Mouse (Mus musculus) thymus, adult 2 months (tissue): Measurements from ENCODE around the gene Cpe. TPM values are rescaled to one million over a fixed set of nuclear protein-coding genes. Genes with fewer than 3 reads are reported as not detected.

Source experiments
- DNase-seq: peaks from one replicate; pipeline ENCODE4 v3.0.0; 2021
- H3K27ac ChIP-seq: fragments of 200-500 bp; 2 replicates; pipeline ENCODE4 v1.5.1; 2012; ENCODE audit warnings: low read length, control low read depth; ENCODE audit not compliant: control insufficient read depth, insufficient read depth
- H3K27me3 ChIP-seq: fragments of 200-500 bp; 2 replicates; pipeline ENCODE4 v1.6.1; 2012; ENCODE audit warnings: mild to moderate bottlenecking, low read length, moderate library complexity, mixed read lengths; ENCODE audit not compliant: control insufficient read depth, insufficient read depth
- H3K36me3 ChIP-seq: fragments of 200-500 bp; 2 replicates; pipeline ENCODE4 v1.6.1; 2012; ENCODE audit warnings: mild to moderate bottlenecking, low read length, moderate library complexity; ENCODE audit not compliant: control insufficient read depth, insufficient read depth
- H3K4me1 ChIP-seq: fragments of 200-500 bp; replicated peaks from 2 replicates; pipeline ENCODE4 v1.6.1; 2012; ENCODE audit warnings: low read length; ENCODE audit not compliant: control insufficient read depth, insufficient read depth
- H3K4me3 ChIP-seq: fragments of 200-500 bp; 2 replicates; pipeline ENCODE4 v1.5.1; 2012; ENCODE audit warnings: mild to moderate bottlenecking, low read length, control low read depth, moderate library complexity; ENCODE audit not compliant: control insufficient read depth, insufficient read depth
- CTCF ChIP-seq: fragments of 200-500 bp; IDR thresholded peaks from 2 replicates; pipeline ENCODE4 v1.5.1; 2012; ENCODE audit warnings: mild to moderate bottlenecking, control low read depth, low read length, moderate library complexity, borderline replicate concordance; ENCODE audit not compliant: control insufficient read depth, poor library complexity, insufficient read depth; ENCODE audit errors: extremely low read depth
- POLR2A ChIP-seq: fragments of 200-500 bp; IDR thresholded peaks from 2 replicates; pipeline ENCODE4 v1.6.1; 2012; ENCODE audit warnings: mild to moderate bottlenecking, low read length, control low read depth, moderate library complexity; ENCODE audit not compliant: control insufficient read depth, poor library complexity, insufficient read depth; ENCODE audit errors: extremely low read depth
- WGBS: fragments of 180-500 bp; shearing (Covaris S2); methylation state at CpG from one replicate; pipeline ENCODE4 v1.1.7; 2018; 5-methylcytosine and 5-hydroxymethylcytosine counted together
- polyA plus RNA-seq: library from polyadenylated mRNA; depleted of rRNA; stranded (reverse); fragments of >200 nt; gene quantifications from 2 replicates; pipeline ENCODE4 v1.2.3, GENCODE M21; 2012

Cpe gene
- polyA plus RNA-seq, 1 experiment, result 9.8 TPM

- no peaks in the 10 kb centered on the region for H3K27me3 ChIP-seq
- WGBS, result 26% methylated on average over 3 of the region's 3 CpGs
- H3K4me1 ChIP-seq, result no peaks in the 10 kb centered on the region
- no peak overlapping the region for H3K27ac ChIP-seq
- H3K4me3 ChIP-seq, result no peak overlapping the region
- no peak for TF ChIP-seq POLR2A
- TF ChIP-seq CTCF, result no peak
- DNase-seq, result no peak
- H3K36me3 ChIP-seq, result no peaks in the 10 kb centered on the region
Observed at GRCm38 (mm10) chr8:64665563-64665962, 27.3 kb downstream of the Cpe start.

- H3K27me3 ChIP-seq, result no peaks in the 10 kb centered on the region
- no peak overlapping the region for H3K4me3 ChIP-seq
- no peaks in the 10 kb centered on the region for H3K36me3 ChIP-seq
- H3K27ac ChIP-seq, result no peak overlapping the region
- H3K4me1 ChIP-seq, result no peaks in the 10 kb centered on the region
- no peak for DNase-seq
- WGBS, result 72% methylated on average over 3 of the region's 3 CpGs
- TF ChIP-seq CTCF, result no peak
Observed at GRCm38 (mm10) chr8:64664811-64665210, 28.0 kb downstream of the Cpe start.

- TF ChIP-seq CTCF (no peak), POLR2A (no peak)
- H3K27ac ChIP-seq, result no peak overlapping the region
- no peaks in the 10 kb centered on the region for H3K4me1 ChIP-seq
- H3K36me3 ChIP-seq, result no peaks in the 10 kb centered on the region
- WGBS, result 38% methylated on average over 2 of the region's 2 CpGs
- no peaks in the 10 kb centered on the region for H3K27me3 ChIP-seq
- H3K4me3 ChIP-seq, result no peak overlapping the region
- no peak for DNase-seq
Observed at GRCm38 (mm10) chr8:64664350-64664749, 28.5 kb downstream of the Cpe start.

- Histone ChIP-seq H3K27me3 (no peaks in the 10 kb centered on the region), H3K36me3 (no peaks in the 10 kb centered on the region), H3K4me1 (no peaks in the 10 kb centered on the region), H3K4me3 (no peak overlapping the region), H3K27ac (no peak overlapping the region)
- TF ChIP-seq CTCF (no peak), POLR2A (no peak)
- DNase-seq, result no peak
- 74% methylated on average over 5 of the region's 5 CpGs for WGBS
Observed at GRCm38 (mm10) chr8:64659097-64659496, 33.8 kb downstream of the Cpe start.

GRCm38 (mm10) chr8:64657980-64658401 lies 34.9 kb downstream of the Cpe start:
- no peak for DNase-seq
- Histone ChIP-seq H3K4me3 (no peak overlapping the region), H3K27me3 (no peaks in the 10 kb centered on the region), H3K4me1 (no peaks in the 10 kb centered on the region), H3K36me3 (no peaks in the 10 kb centered on the region), H3K27ac (no peak overlapping the region)
- WGBS, result 89% methylated on average over 4 of the region's 4 CpGs
- no peak for TF ChIP-seq POLR2A
- TF ChIP-seq CTCF, result no peak

GRCm38 (mm10) chr8:64657517-64657916 lies 35.3 kb downstream of the Cpe start:
- H3K4me1 ChIP-seq, result no peaks in the 10 kb centered on the region
- DNase-seq, result no peak
- H3K36me3 ChIP-seq, result no peaks in the 10 kb centered on the region
- no peak overlapping the region for H3K27ac ChIP-seq
- no peak overlapping the region for H3K4me3 ChIP-seq
- TF ChIP-seq POLR2A, result no peak
- WGBS, result 64% methylated on average over 7 of the region's 7 CpGs
- no peaks in the 10 kb centered on the region for H3K27me3 ChIP-seq

- no peaks in the 10 kb centered on the region for H3K36me3 ChIP-seq
- no peak for TF ChIP-seq POLR2A
- no peak for TF ChIP-seq CTCF
- no peaks in the 10 kb centered on the region for H3K4me1 ChIP-seq
- no peaks in the 10 kb centered on the region for H3K27me3 ChIP-seq
- no peak for DNase-seq
- WGBS, result 93% methylated on average over 6 of the region's 6 CpGs
- no peak overlapping the region for H3K4me3 ChIP-seq
- no peak overlapping the region for H3K27ac ChIP-seq
Observed at GRCm38 (mm10) chr8:64655887-64656286, 37.0 kb downstream of the Cpe start.
